Mouse (Mus musculus): ENCODE measurements around the gene Lad1.

Lad1 gene

GRCm38 (mm10) chr1:135818481-135819086, at the start of gene Lad1:
Gene Lad1, plus strand, starts transcription at chr1:135818598.
- DNase-seq (ENCODE audit: low read depth, low spot score) = no peak

- DNase-seq (ENCODE audit: low read depth, low spot score) = peak; percentile 50
These were observed 48.2 kb upstream of the Lad1 start for GRCm38 (mm10) chr1:135770237-135770636.

GRCm38 (mm10) chr1:135770896-135771572, 47.4 kb upstream of the Lad1 start:
- DNase-seq (ENCODE audit: low read depth, low spot score) = peak; percentile 84

GRCm38 (mm10) chr1:135771573-135771970, 46.8 kb upstream of the Lad1 start:
- no peak for DNase-seq (ENCODE audit: low read depth, low spot score)

- DNase-seq (ENCODE audit: low read depth, low spot score) = peak; percentile 55
These were observed 41.8 kb upstream of the Lad1 start for GRCm38 (mm10) chr1:135776596-135776995.

- peak; percentile 92 for DNase-seq (ENCODE audit: low read depth, low spot score)
These were observed 41.4 kb upstream of the Lad1 start for GRCm38 (mm10) chr1:135777046-135777445.

- peak; percentile 60 for DNase-seq (ENCODE audit: low read depth, low spot score)
These were observed 39.4 kb upstream of the Lad1 start, which contains the start of gene Tnni1 for GRCm38 (mm10) chr1:135778780-135779535. Gene Tnni1, plus strand, starts transcription at chr1:135779434.

GRCm38 (mm10) chr1:135780649-135781048, 37.7 kb upstream of the Lad1 start:
- no peak for DNase-seq (ENCODE audit: low read depth, low spot score)

GRCm38 (mm10) chr1:135781220-135781619, 37.2 kb upstream of the Lad1 start:
- DNase-seq (ENCODE audit: low read depth, low spot score) = peak; percentile 80

GRCm38 (mm10) chr1:135782816-135783215, 35.6 kb upstream of the Lad1 start:
- DNase-seq (ENCODE audit: low read depth, low spot score) = no peak

- peak; percentile 77 for DNase-seq (ENCODE audit: low read depth, low spot score)
These were observed 30.6 kb upstream of the Lad1 start for GRCm38 (mm10) chr1:135787799-135788198.

GRCm38 (mm10) chr1:135788708-135789107, 29.7 kb upstream of the Lad1 start:
- no peak for DNase-seq (ENCODE audit: low read depth, low spot score)

GRCm38 (mm10) chr1:135789815-135790214, 28.6 kb upstream of the Lad1 start:
- DNase-seq (ENCODE audit: low read depth, low spot score) = peak; percentile 58

GRCm38 (mm10) chr1:135792143-135792939, 26.1 kb upstream of the Lad1 start:
- DNase-seq (ENCODE audit: low read depth, low spot score) = no peak

- no peak for DNase-seq (ENCODE audit: low read depth, low spot score)
These were observed 24.8 kb upstream of the Lad1 start for GRCm38 (mm10) chr1:135793370-135794215.

GRCm38 (mm10) chr1:135794216-135795134, 23.9 kb upstream of the Lad1 start:
- peak; percentile 53 for DNase-seq (ENCODE audit: low read depth, low spot score)

GRCm38 (mm10) chr1:135798492-135798891, 19.9 kb upstream of the Lad1 start:
- no peak for DNase-seq (ENCODE audit: low read depth, low spot score)

- DNase-seq (ENCODE audit: low read depth, low spot score) = no peak
These were observed 19.2 kb upstream of the Lad1 start for GRCm38 (mm10) chr1:135799109-135799627.

- DNase-seq (ENCODE audit: low read depth, low spot score) = no peak
These were observed 18.0 kb upstream of the Lad1 start for GRCm38 (mm10) chr1:135800192-135800950.
